Mouse (Mus musculus) ovary, postnatal 10 days (tissue): ENCODE measurements around the gene Grid2.
"Not testable (repeated sequence)": the region's sequence is repeated elsewhere in the genome, so short reads cannot be mapped to it uniquely, and the experiment has no call there.

Experiments
- DNase-seq: peaks from one replicate; pipeline ENCODE4 v3.0.0; 2022; ENCODE audit warnings: low spot score

Grid2 gene

DNA sequence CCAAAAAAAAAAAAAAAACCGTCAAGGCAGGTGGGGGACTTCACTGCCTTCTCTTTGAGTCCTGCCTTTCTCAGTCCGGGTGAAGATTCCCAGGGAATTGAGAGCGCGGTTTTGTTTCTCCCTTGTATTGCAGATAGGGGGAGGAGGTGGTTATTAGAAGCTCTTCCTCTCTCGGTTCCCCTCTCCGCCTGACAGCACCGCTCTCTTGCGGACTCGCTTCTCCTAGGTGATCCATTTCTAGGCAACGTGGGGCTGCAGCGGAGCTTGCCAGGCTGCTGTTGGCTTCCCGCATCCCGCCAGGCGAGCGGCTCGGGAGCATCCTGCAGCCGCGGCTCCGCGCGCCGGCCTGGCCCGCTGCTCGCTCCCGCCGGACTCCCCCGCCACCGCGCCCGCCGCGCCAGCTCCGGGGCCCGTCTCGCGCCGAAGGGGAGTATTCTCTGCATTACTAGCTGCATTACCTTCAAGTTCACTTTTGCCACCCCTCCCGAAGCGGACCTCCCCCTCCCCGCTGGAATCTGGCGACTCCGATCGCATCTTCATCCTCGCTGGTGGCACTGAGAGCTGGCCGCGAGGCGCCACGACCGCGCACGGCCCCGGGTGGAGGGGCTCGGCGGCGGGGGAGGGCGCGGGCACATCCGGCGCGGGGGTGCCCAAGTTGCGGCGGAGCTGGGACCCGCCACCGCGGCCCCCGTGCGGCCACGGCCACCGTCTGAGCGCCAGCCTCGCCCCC, at the start of gene Grid2:
Gene Grid2 (plus strand): TSS at position 51 of the 730 bp plus-strand sequence.
- DNase-seq = peak; percentile 1

DNA sequence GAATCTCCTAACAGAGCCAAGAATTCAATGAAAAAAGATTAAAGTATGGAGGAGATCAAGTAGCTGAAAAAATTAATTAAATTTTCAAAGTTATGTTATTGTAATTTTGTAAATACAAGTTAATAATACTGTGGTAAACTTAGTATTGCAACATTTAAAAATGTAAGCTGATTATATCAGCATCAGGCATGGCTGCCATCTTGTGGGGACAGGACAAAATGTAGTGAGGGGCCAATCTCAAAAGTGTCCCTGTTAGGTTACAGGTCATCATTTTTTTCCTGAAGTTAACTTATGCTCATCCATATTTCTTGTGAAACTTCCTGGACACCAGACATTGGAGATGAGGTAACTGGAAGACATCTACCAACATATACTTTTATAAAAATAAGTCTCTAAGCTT, 4.9 kb upstream of the Grid2 start:
- DNase-seq = no peak

- DNase-seq = peak; percentile 1
Measured at GRCm38 (mm10) chr6:63256556-63257405, 1.1 kb downstream of the Grid2 start.

DNA sequence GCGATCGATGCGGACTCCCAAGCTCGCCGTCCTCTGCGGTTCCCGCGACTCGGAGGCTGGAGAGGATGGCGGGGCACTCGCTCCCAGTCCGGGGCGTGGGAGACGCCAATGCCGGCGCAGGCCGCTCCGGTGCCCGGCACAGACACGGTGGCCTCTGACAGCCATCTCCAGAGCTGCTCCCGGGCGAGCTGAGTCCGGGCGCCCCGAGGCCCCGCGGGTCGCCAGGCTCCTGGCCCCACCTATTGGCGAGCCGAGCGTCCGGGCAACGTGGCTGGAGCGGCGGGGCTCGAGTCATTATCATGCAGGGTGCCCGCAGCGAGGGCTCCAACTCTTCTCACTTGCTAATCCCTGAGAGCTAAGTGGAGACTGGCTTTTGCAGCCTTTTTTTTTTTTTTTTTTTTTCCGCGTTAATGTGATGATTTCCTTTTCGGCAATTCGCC, 1.8 kb downstream of the Grid2 start:
- peak; percentile 13 for DNase-seq

GRCm38 (mm10) chr6:63257876-63258275, 2.2 kb downstream of the Grid2 start:
- DNase-seq = no peak

DNA sequence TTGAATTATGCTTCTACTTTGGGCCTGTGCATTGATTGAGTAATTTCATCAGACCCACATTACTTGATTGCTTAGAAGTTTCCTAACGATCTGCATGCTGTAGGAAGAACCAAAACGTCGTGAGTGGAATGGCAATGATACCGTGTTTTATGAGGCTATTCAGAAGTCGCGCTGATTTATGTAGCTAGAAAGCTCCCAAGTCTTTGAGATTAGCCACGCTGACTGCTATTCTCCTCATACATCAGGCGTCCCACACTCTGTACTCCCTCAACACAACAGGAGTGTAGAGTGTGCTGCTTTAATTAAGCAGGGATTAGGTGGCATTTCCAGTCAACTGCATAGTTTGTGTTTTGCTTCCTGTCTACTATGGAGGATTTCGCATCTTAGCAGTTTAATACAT, 4.1 kb downstream of the Grid2 start:
- DNase-seq = no peak

DNA sequence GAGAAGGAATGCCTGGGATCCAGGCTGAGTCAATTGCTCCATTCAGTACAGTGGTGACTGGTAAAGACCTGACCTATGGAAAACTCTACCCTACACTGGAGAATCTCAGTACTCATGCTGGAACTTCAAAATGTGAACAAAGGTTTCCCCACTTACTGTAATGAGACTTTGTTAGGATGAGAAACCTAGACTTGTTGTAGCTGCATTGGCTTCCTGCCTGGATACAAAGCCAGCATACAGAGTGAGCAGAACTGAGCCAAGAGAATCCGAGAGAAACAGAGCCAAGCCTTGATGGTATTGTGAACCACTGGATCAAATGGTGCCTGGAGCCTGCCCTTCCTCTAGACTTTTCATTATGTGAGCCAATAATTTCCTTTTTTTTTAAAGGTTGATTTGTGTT, 28.7 kb downstream of the Grid2 start:
- no peak for DNase-seq

DNA sequence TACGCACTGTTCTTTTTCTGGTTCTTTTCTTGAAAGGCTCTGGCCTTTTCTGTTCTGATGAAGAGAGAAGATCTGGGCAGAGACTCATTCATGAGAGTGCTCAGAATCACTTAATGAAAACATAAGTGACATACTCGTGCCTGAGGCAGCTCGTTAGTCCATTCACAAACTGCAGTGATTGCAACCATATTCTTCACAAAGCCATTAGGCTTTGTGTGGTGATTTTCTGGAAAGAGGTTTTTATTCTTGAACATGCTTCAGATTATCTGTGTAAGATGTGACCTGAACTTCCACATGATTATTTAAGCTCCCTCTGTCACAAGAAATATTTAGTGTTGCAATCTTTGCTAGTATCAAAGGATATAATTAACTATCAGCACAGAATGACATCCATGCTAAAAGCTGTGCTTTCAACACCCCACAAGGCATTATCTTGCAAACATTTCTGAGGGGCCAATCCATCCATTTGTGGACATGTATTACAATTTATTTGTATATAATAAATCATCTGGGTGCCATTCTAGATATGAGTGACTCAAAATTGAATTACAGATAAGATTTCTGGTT, 86.8 kb downstream of the Grid2 start:
- DNase-seq = no peak

DNA sequence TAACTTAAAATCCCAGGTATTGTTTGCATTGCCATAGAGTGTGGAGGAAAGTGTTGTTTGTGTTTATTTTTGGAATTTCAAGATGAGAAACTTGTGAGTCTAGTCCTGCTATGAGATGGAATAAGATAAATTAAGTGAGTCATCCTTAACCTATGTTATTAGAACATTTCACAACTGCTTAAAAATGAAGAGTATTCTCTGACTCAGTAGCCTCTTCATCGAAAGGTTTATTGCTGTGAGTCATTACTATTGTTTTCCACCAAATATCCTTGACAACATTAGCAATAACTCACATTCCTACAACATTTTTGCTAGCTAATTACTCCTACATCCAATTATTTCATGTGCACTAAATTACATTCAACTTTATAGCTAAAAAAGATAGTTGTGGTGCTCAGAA, 91.3 kb downstream of the Grid2 start:
- DNase-seq = no peak

GRCm38 (mm10) chr6:63381061-63381611, 125.5 kb downstream of the Grid2 start:
- no peak for DNase-seq

DNA sequence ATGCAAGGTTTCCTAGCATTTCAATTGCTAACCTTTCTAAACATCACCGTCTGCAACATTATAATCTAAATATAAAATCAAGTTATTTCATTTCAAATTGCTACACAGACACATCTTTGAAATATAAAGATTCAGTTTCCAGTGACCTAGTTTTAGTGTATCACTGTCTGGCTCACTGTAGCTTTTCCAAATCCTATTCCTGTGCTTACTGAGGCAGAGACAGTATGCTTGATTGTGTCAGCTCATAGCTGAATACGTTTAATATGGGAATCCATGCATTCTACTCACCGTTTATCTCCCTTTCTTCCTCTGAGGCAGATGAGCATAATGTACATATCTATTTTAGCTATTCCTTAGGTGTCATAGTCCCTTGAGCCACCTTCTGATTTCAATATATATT, 146.0 kb downstream of the Grid2 start:
- no peak for DNase-seq

DNA sequence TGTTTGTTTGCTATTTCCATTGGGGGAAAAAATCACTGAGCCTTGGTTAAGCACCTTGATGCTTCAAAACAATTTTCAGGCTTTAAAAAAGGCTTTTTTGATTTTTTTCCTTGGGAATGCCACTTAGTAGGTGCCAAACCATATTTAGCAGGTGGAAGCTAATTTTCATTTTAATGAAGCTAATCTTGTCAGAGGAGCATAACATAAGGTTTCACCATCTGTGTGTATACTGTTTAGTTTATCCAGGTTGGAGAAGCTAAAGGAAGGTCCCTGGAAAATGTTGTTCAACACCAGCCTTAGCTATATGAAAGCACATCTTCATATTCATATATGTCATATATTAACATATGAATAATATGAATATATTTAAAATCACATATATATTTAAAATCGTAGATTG, 161.9 kb downstream of the Grid2 start:
- DNase-seq = no peak

GRCm38 (mm10) chr6:63432751-63433150, 177.1 kb downstream of the Grid2 start:
- no peak for DNase-seq

DNA sequence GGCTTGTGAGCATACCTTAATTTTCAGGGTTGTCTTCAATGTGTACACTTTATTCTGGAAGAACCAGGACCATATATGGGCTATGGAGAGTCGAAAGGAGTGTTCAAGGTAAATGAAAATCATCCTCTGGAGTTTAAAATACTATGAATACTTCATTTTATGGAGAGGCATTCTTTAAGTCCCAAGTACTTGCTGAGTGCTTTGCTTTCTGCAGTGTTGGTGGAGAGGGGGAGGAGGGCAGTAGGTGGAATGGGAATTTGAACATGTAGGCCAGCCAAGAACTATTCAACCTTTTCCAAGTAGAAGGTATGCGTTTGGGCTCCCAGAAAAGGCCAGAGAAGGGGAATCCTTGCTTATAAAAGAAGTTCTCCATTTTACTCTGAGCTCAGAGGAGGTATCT, 192.5 kb downstream of the Grid2 start:
- DNase-seq = no peak

- no peak for DNase-seq
Measured at GRCm38 (mm10) chr6:63482141-63482540, 226.5 kb downstream of the Grid2 start.

DNA sequence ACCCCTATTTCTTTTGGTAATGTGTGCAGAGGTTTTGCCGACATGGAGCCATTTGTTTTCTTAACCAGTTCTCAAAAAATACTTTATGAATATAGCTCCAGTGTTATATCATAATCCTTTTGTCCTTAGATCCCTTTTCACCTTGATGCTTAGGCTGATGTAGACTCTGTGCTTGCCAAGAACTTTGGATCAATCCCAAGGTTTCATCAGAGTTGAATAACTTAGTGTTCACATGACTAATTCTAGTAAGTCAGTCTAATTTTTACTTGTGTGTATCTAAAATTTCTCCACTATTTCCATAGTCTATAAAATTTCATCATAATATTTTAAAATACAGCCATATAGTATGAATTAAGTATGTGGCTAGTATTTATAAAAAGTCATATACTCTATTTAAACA, 259.3 kb downstream of the Grid2 start:
- no peak for DNase-seq

DNA sequence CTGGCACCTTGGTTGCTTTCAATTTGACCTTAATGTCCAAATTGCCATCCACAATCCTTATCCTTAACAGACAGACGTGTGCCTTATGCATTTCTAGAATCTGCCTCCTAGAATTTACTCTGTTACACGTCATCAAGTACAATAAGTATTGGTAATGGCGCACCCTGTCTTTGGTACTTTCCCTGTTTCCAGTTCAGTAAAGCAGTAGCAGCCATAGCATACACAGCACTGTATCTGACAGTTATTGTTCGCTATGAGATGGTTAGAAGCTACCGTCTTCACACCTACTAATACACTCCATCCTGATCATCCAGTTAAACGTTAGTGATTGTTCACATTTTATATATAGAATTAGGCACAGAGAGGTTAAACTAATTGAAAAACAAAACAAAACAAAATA, 260.3 kb downstream of the Grid2 start:
- no peak for DNase-seq

DNA sequence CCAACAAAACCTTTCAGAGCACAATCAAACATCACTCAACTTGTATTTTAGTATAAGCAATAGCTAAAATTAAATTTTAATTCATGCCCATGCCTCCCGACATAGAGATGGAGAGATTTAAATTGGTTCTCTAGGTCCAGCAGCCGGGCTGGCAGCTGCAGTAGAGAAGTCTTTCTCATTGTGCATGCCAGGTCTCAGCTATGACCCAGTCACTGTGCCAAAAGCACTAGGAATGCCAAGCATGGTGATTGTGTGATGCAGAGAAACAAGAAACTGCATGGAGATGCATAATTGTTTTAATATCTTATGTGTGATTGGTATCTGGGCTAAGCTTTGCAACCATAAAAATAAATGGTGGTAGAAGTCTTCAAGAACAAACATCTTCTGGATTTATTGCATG, 276.1 kb downstream of the Grid2 start:
- no peak for DNase-seq

DNA sequence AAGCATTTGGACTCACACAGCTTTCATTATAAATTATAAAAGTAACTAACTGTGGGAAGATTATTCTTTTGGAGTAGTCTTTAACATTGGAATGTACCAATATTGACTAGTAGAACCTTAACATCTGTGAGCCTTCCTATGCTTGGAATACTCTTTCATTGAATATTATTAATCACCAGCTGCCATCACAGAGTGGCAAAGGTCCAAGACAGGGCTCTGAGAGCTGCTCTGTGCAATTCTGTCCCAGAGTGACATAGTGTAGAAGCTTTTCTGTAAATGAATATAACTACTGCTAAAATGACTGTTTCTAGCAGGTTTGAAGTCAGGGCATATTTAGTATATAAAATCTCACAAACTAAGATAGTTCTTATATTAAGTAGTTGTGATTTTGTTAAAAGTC, 277.2 kb downstream of the Grid2 start:
- no peak for DNase-seq

GRCm38 (mm10) chr6:63547741-63548140, 292.1 kb downstream of the Grid2 start:
- DNase-seq = no peak

GRCm38 (mm10) chr6:63568741-63569140, 313.1 kb downstream of the Grid2 start:
- DNase-seq = not testable (repeated sequence)

GRCm38 (mm10) chr6:63590681-63591080, 335.0 kb downstream of the Grid2 start:
- DNase-seq = no peak

DNA sequence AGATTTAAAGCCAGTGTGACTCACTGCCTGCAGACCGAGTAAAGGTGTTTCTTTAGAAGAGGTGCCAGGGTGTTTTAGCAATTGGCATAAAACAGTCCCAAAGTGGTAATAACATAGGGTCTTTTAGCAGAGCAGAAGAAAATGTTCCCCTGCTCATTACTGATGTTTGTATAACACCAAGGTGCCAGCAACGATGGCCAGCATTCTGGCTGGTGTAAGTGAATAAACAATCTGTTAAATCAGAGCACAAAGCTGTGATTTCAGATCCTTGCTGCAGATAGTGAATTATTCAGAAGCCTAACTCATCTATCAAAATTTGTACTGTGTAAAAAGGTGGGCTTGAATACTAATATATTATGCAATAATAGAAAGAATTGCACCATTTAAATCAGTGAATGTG, 353.9 kb downstream of the Grid2 start:
- DNase-seq = no peak
